Mouse (Mus musculus) kidney, postnatal 10 days (tissue): ENCODE data around the gene Zfp661.
A peak's percentile ranks its signal among the peaks of the same experiment; 100 is the strongest.
"Not testable (repeated sequence)": the region's sequence is repeated elsewhere in the genome, so short reads cannot be mapped to it uniquely, and the experiment has no call there.

ENCODE experiments used
- DNase-seq: peaks from one replicate; pipeline ENCODE4 v3.0.0; 2021; ENCODE audit warnings: mixed read lengths

Gene Zfp661

DNA sequence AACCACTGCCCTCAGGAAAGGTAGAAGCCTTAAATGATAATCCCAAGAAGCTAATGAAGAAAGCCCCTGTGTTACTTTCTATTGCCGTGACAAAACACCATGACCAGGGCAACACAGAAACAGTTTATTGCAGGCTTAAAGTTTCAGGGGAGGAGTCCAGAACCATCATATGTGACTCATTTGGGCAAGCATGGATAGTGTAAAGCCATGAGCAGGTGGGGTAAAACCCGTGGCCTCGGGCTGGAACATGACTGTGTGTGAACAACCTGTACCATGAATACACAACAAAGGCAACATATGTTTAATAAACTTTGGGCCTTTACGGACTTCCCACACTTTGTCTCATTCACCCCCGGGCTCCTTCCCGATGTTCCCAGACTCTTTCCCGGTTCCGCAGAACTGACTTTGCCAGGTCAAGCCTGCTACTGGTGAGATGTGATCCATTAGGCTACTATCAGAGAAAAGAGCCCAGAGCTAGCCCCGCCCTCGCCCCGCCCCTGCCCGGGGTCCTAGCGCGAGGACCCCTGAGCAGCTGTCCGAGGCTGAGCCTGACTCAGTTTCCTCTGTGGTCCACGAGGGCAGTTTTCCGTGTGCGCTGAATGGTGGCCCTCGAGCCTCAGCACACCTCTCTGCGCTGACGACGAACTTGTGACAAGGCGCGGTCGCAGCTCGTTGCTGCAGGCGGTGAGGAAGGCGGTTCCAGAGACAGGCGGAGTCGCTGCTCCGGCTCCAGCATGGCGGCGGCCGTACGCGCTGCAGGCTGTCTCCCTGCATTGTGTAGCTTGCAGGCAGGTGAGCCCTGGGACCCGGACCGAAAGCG, at the start of gene Zfp661, which contains the start of gene Mrps5:
Gene Zfp661 (minus strand): TSS at position 401 of the 820 bp plus-strand sequence.
Gene Mrps5 (plus strand): TSS at position 529 of the 820 bp plus-strand sequence.
- DNase-seq: peak; percentile 93

- DNase-seq: peak; percentile 78
These were observed 48.7 kb upstream of the Zfp661 start for GRCm38 (mm10) chr2:127635581-127635980.

DNA sequence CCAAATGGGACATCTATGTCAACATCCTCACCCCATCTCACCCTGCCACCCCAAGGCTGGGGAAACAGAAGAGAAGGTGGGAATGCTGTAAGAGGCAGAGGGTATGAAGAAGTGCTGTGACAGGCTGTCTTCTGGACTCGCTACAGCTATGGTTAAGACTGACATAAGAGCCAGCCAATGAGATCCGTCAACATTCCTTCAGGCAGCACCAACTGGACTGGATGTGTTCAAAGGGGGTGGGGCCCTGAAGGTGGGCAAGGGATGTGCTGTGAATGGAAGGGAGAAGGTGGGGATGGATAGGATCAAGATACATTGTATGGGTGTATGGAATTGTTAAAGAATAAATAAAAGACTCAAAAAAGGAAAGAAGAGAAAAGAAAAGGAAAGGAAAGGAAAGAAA, 45.7 kb upstream of the Zfp661 start:
- no peak for DNase-seq

DNA sequence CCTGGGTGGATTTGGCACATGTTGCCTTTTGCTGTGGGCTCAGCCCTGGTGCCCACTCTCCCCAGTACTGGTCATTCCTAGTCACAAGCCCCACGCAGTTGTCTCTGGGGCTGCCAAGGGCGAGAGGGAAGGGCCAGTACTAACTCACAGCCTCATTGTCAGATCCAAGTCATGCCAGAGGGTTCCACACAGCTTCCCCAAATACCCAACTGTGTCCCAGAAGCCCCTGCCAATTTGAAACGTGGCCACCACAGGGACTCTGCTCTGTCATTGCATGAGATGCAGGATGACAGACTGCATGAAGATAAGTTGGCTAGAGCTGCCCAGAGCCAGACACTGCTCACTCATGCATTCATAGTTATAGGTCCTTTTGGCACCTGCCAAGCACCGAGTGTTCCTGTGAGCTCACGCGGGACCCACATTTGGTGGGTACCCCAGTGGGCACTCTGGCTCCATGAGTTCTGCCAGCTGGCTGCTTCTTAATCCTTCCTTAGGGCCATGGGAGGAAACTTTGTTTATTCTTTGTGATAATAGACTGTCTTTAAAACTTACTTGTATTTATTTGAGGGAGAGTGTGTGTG, 41.2 kb upstream of the Zfp661 start:
- DNase-seq: no peak

DNA sequence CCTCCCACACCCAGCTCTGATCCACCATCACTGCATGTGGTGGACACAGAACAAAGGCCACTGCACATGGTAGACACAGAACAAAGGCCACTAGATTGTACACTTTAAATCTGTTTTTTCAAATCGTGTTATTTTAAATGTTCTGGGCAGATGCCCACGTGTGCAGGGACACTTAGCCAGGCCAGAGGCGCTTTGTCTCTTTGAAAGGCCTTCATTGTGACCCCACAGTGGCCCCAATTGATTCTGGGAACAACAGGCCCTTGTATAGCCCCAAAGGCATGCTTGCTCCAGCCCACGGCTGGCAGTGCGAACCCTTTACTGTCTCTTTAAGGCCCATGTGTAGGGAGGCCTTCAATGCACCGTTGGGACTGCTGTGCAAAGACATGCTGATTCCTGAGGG, 40.5 kb upstream of the Zfp661 start:
- no peak for DNase-seq

DNA sequence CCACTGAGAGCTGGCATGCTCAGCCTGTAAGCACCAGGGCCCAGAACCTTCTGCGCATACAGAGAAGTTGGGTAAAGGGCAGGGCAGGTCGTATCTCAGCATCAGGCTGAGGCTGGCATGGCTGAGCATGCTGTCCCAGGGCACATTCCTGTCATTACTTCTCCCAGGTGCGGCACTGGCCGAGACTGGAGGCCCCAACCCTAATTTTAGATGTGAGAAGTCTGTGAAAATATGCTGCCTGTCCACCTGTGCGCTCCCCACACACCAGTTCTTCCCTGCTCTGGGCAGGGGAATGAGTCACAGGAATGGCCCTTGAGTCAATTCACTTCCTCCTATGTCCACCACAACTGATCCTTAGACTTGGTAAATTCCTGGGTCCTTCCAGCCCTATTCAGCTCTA, 38.8 kb upstream of the Zfp661 start:
- peak; percentile 60 for DNase-seq

GRCm38 (mm10) chr2:127624786-127625185, 37.9 kb upstream of the Zfp661 start:
- no peak for DNase-seq

GRCm38 (mm10) chr2:127622065-127622464, 35.2 kb upstream of the Zfp661 start:
- DNase-seq: no peak

DNA sequence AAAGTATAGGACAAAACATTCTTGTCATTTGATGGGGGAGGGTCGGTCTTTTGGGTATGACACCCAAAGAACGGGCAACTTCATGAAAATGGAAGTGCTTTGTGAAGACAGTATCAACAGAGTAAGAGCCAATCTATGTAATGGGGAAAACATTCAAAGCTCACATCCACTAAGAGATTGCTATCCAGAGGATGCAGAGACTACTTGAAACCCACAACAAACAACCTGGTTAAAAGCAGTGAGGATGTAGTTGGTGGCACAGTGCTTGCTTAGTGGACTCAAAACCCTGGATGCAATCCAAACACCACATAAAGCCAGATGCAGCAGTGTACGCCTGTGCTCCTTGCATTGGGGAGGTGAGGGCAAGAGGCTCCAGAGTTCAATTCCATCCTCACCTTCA, 32.4 kb upstream of the Zfp661 start:
- no peak for DNase-seq

DNA sequence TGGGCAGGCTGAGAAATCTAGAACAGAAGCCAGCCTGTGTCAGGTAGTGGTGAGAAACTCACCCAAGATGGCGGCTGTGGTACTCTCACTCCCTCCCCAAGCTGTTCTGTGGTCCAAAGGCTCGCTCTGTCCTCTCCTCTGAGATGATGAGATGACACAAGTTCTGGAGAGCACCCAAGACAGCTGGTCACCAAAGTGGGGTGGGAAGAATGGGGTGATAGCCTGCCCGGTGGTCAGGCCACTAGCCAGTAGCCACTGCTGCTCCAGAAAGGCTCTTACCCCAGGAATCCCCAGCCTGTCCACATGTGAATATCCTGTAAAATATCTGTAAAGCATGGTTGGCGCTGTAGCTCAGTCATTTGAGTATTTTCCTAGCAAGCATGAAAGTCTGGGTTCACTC, 25.4 kb upstream of the Zfp661 start:
- no peak for DNase-seq

- DNase-seq: no peak
These were observed 24.5 kb upstream of the Zfp661 start for GRCm38 (mm10) chr2:127611386-127611785.

GRCm38 (mm10) chr2:127608986-127609385, 22.1 kb upstream of the Zfp661 start:
- DNase-seq: no peak

DNA sequence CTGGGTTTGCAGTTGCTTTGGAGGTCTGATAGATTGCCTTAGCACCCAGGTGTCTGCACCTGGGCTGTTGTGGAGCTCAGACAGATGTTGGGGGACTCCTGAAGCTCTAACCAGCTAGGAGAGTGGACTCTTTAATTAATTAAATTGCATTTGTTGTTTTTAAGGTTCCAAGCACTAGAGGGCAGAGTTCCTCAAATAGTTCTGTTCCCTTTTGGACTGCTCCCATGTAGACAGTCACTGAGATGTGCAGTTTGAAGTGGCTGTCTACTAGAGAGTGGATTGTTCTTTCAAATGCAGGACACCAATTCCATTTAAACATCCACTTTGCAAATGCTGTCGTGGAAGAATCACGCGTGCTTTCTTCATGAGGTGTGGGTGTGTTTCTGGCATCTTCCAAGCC, 21.3 kb upstream of the Zfp661 start:
- DNase-seq: no peak

GRCm38 (mm10) chr2:127605203-127605602, 18.3 kb upstream of the Zfp661 start:
- no peak for DNase-seq

DNA sequence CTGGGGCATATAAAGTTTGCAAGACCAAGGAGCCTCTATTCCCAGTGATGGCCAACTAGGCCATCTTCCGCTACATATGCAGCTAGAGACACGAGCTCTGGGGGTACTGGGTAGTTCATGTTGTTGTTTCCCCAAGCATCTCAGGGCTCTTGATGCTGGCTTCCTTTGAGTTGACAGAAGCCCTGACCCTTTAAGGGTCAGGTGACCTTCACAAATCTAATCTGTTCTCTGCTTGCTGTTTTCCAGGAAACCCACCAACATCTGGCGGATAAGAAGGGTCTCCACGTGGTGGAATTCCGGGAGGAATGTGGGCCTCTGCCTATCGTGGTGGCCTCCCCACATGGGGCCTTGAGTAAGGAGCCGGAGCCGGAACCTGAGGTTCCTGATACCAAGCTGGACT, 16.5 kb upstream of the Zfp661 start:
- DNase-seq: not testable (repeated sequence)

- DNase-seq: peak; percentile 36
These were observed 3.9 kb upstream of the Zfp661 start for GRCm38 (mm10) chr2:127590840-127591239.

GRCm38 (mm10) chr2:127590204-127590603, 3.3 kb upstream of the Zfp661 start:
- peak; percentile 36 for DNase-seq

- DNase-seq: no peak
These were observed 2.0 kb upstream of the Zfp661 start for GRCm38 (mm10) chr2:127588897-127589296.

GRCm38 (mm10) chr2:127587514-127587844, 585 bp upstream of the Zfp661 start:
- no peak for DNase-seq

- peak; percentile 95 for DNase-seq
These were observed 2.4 kb downstream of the Zfp661 start for GRCm38 (mm10) chr2:127584436-127584858.

DNA sequence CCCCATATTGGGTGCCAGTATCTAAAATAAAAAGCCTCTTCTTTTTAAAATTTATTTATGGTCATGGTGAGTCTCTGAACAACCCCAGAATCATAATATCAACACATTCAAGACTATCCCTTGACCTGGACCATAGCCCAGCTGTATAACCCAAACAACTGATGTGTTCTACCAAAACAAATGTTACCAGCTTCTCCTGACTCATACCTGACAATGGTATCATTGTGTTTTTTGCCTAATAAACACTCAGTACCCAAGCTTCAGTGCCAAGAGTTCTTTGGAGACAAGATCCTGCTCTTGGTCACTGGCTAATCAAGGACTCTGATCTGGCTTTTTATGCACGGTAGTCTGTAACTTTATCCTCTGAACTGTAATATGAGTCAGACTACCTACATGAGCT, 13.6 kb downstream of the Zfp661 start:
- no peak for DNase-seq

GRCm38 (mm10) chr2:127559070-127559966, 27.6 kb downstream of the Zfp661 start:
- DNase-seq: peak; percentile 93

- DNase-seq: peak; percentile 39
These were observed 35.8 kb downstream of the Zfp661 start for GRCm38 (mm10) chr2:127551078-127551477.
